Mouse (Mus musculus) left cerebral cortex, adult 2 months (tissue): ENCODE results near the gene Dnmbp. TPM values are rescaled to one million over a fixed set of nuclear protein-coding genes. Genes with fewer than 3 reads are reported as not detected.

Source experiments
- DNase-seq, 2 experiments: peaks; one replicate each; pipeline ENCODE4 v3.0.0; 2021 to 2022; ENCODE audit warnings: low spot score in 2 of 2, mixed read lengths in 1 of 2; ENCODE audit errors: extremely low spot score in 1 of 2
- H3K27ac ChIP-seq: fragments of 200-600 bp; 2 replicates; pipeline ENCODE4 v1.8.1; 2022
- H3K4me3 ChIP-seq: fragments of 200-600 bp; 2 replicates; pipeline ENCODE4 v1.8.1; 2022
- CTCF ChIP-seq: fragments of 200-600 bp; IDR thresholded peaks from 2 replicates; pipeline ENCODE4 v1.8.1; 2022; ENCODE audit warnings: antibody characterized with exemption, mild to moderate bottlenecking, moderate library complexity
- intact Hi-C: fragments of 180-260 bp; cut with DNase I; formaldehyde crosslinking; loops from one replicate; pipeline ENCODE4 v1.15.1; 2025
- total RNA-seq, 2 experiments: library from RNA; stranded (reverse); gene quantifications; 2 replicates each; pipeline ENCODE4 v1.2.3; 2021

The Dnmbp gene
- total RNA-seq, 2 experiments from 2014 or later: 13.8 to 14.1 TPM

GRCm38 (mm10) chr19:43943076-43943475 is 3.1 kb upstream of the Dnmbp start:
- TF ChIP-seq CTCF: no peak
- DNase-seq: no peak
- intact Hi-C loops: loop anchor here (5.0 kb wide), 1 partner anchor 111 kb away; no protein-coding TSS in a partner anchor

GRCm38 (mm10) chr19:43939171-43939768 is 721 bp downstream of the Dnmbp start:
- Histone ChIP-seq H3K27ac (peak overlapping the region; percentile 53), H3K4me3 (peak overlapping the region; percentile 70)
- intact Hi-C loops: loop anchor here (5.0 kb wide), 1 partner anchor 62 kb away; no protein-coding TSS in a partner anchor
- DNase-seq: no peak
- TF ChIP-seq CTCF: no peak

More at GRCm38 (mm10) chr19:43943076-43943475, 3.1 kb upstream of the Dnmbp start:
- Histone ChIP-seq H3K27ac (no peak overlapping the region), H3K4me3 (no peak overlapping the region)

GRCm38 (mm10) chr19:43938355-43938754 is 1.6 kb downstream of the Dnmbp start:
- Histone ChIP-seq H3K27ac (no peak overlapping the region), H3K4me3 (no peak overlapping the region)
- DNase-seq: no peak
- intact Hi-C loops: loop anchor here (5.0 kb wide), 1 partner anchor 61 kb away; no protein-coding TSS in a partner anchor
- TF ChIP-seq CTCF: no peak

- H3K27ac ChIP-seq: no peak overlapping the region
- intact Hi-C loops: no loop called here
- no peak overlapping the region for H3K4me3 ChIP-seq
- TF ChIP-seq CTCF: no peak
- DNase-seq: no peak
Measured at GRCm38 (mm10) chr19:43930926-43931325, 9.1 kb downstream of the Dnmbp start.

GRCm38 (mm10) chr19:43930366-43930765 is 9.6 kb downstream of the Dnmbp start:
- H3K4me3 ChIP-seq: no peak overlapping the region
- intact Hi-C loops: no loop called here
- no peak overlapping the region for H3K27ac ChIP-seq
- no peak for TF ChIP-seq CTCF
- no peak for DNase-seq

- DNase-seq: no peak
- no peak overlapping the region for H3K27ac ChIP-seq
- no peak for TF ChIP-seq CTCF
- H3K4me3 ChIP-seq: no peak overlapping the region
- intact Hi-C loops: no loop called here
Measured at GRCm38 (mm10) chr19:43929869-43930268, 10.1 kb downstream of the Dnmbp start.

- no peak for TF ChIP-seq CTCF
- H3K27ac ChIP-seq: no peak overlapping the region
- no peak for DNase-seq
- no peak overlapping the region for H3K4me3 ChIP-seq
- intact Hi-C loops: no loop called here
Measured at GRCm38 (mm10) chr19:43927967-43928366, 12.0 kb downstream of the Dnmbp start.

GRCm38 (mm10) chr19:43927057-43927456 is 12.9 kb downstream of the Dnmbp start:
- DNase-seq: peak; percentile 22 to 45
- Histone ChIP-seq H3K27ac (peak overlapping the region; percentile 65; the same call in 1 of the 2 replicates), H3K4me3 (no peak overlapping the region)
- TF ChIP-seq CTCF: no peak; the same call in 1 of the 2 replicates
- intact Hi-C loops: no loop called here

- DNase-seq: no peak
- no peak for TF ChIP-seq CTCF
- intact Hi-C loops: no loop called here
- Histone ChIP-seq H3K4me3 (no peak overlapping the region), H3K27ac (peak overlapping the region; percentile 65; the same call in 1 of the 2 replicates)
Measured at GRCm38 (mm10) chr19:43926141-43926987, 13.6 kb downstream of the Dnmbp start.

- H3K27ac ChIP-seq: no peak overlapping the region
- H3K4me3 ChIP-seq: no peak overlapping the region
- TF ChIP-seq CTCF: no peak
- intact Hi-C loops: no loop called here
- no peak for DNase-seq
Measured at GRCm38 (mm10) chr19:43924361-43924760, 15.6 kb downstream of the Dnmbp start.

- TF ChIP-seq CTCF: peak; percentile 8
- no peak for DNase-seq
- H3K4me3 ChIP-seq: no peak overlapping the region
- no peak overlapping the region for H3K27ac ChIP-seq
- intact Hi-C loops: no loop called here
Measured at GRCm38 (mm10) chr19:43922963-43923362, 17.0 kb downstream of the Dnmbp start.

GRCm38 (mm10) chr19:43921410-43921809 is 18.6 kb downstream of the Dnmbp start:
- DNase-seq: no peak
- Histone ChIP-seq H3K4me3 (no peak overlapping the region), H3K27ac (no peak overlapping the region)
- intact Hi-C loops: no loop called here
- TF ChIP-seq CTCF: no peak
